Mouse (Mus musculus) intestine, embryonic 14.5 days (tissue): Measurements from ENCODE around the gene Spock1. TPM values are rescaled to one million over a fixed set of nuclear protein-coding genes. Genes with fewer than 3 reads are reported as not detected.

Source experiments
- ATAC-seq: fragments of 200-750 bp; cut with Nextera tagmentation; replicated peaks from 2 replicates; pipeline ENCODE4 v1.8.0; 2017; ENCODE audit warnings: low read depth, moderate number of reproducible peaks, moderate TSS enrichment, moderate library complexity; ENCODE audit not compliant: low FRiP score, low TSS enrichment
- DNase-seq: peaks from one replicate; pipeline ENCODE4 v3.0.0-alpha.2; 2018; ENCODE audit warnings: low spot score
- H3K27ac ChIP-seq: fragments of 300-500 bp; sonication (generic); 2 replicates; pipeline ENCODE4 v1.5.1; 2014; ENCODE audit warnings: low read depth, mild to moderate bottlenecking, control low read depth
- H3K27me3 ChIP-seq: fragments of 300-500 bp; sonication (generic); replicated peaks from 2 replicates; pipeline ENCODE4 v1.6.1; 2014; ENCODE audit warnings: low read length, control low read depth; ENCODE audit not compliant: control insufficient read depth, insufficient read depth
- H3K36me3 ChIP-seq: fragments of 300-500 bp; sonication (generic); 2 replicates; pipeline ENCODE4 v1.6.1; 2014; ENCODE audit warnings: low read length, control low read depth; ENCODE audit not compliant: control insufficient read depth, insufficient read depth
- H3K4me1 ChIP-seq: fragments of 300-500 bp; sonication (generic); replicated peaks from 2 replicates; pipeline ENCODE4 v1.6.1; 2014; ENCODE audit warnings: low read length, control low read depth, mixed read lengths; ENCODE audit not compliant: control insufficient read depth, insufficient read depth
- H3K4me2 ChIP-seq: fragments of 300-500 bp; sonication (generic); 2 replicates; pipeline ENCODE4 v1.6.1; 2014; ENCODE audit warnings: low read length
- H3K4me3 ChIP-seq: fragments of 300-500 bp; sonication (generic); 2 replicates; pipeline ENCODE4 v1.5.1; 2014; ENCODE audit warnings: low read depth, low read length, control low read depth, mixed read lengths
- H3K9ac ChIP-seq: fragments of 300-500 bp; sonication (generic); 2 replicates; pipeline ENCODE4 v1.6.1; 2014; ENCODE audit warnings: mild to moderate bottlenecking, low read length
- H3K9me3 ChIP-seq: fragments of 300-500 bp; sonication (generic); 2 replicates; pipeline ENCODE4 v1.6.1; 2016; ENCODE audit warnings: low read length, control low read depth; ENCODE audit not compliant: control insufficient read depth
- WGBS: fragments of 180-500 bp; shearing (Covaris S2); extraction: QIAGEN DNeasy Blood & Tissue Kit; methylation state at CpG from one replicate; pipeline ENCODE4 v1.1.7; 2014; 5-methylcytosine and 5-hydroxymethylcytosine counted together
- polyA plus RNA-seq: library from polyadenylated mRNA; unstranded; fragments of >200 nt; fragmentation: Nextera tagmentation; extraction: Ambion mirVana; gene quantifications from 2 replicates; pipeline ENCODE4 v1.2.1, GENCODE M21; 2014

Spock1 gene
- polyA plus RNA-seq, 1 experiment from 2014 or later, result 5.1 TPM

GRCm38 (mm10) chr13:57855766-57856165 lies 52.4 kb downstream of the Spock1 start:
- no peaks in the 10 kb centered on the region for H3K36me3 ChIP-seq
- no peak overlapping the region for H3K27ac ChIP-seq
- ATAC-seq (no peak), DNase-seq (no peak)
- H3K4me3 ChIP-seq, result no peak overlapping the region
- H3K4me2 ChIP-seq, result no peak overlapping the region
- no peaks in the 10 kb centered on the region for H3K27me3 ChIP-seq
- H3K9me3 ChIP-seq, result no peaks in the 10 kb centered on the region
- H3K9ac ChIP-seq, result no peak overlapping the region
- no peaks in the 10 kb centered on the region for H3K4me1 ChIP-seq
- WGBS, result 66% methylated on average over 4 of the region's 4 CpGs

GRCm38 (mm10) chr13:57854416-57854815 lies 53.7 kb downstream of the Spock1 start:
- no peak overlapping the region for H3K4me3 ChIP-seq
- no peak overlapping the region for H3K9ac ChIP-seq
- DNase-seq (no peak), ATAC-seq (no peak)
- H3K27ac ChIP-seq, result no peak overlapping the region
- no peak overlapping the region for H3K4me2 ChIP-seq
- no peaks in the 10 kb centered on the region for H3K9me3 ChIP-seq
- WGBS, result 89% methylated on average over 8 of the region's 8 CpGs
- H3K36me3 ChIP-seq, result no peaks in the 10 kb centered on the region
- H3K27me3 ChIP-seq, result no peaks in the 10 kb centered on the region
- H3K4me1 ChIP-seq, result no peaks in the 10 kb centered on the region

- Histone ChIP-seq H3K27me3 (no peaks in the 10 kb centered on the region), H3K27ac (no peak overlapping the region), H3K4me3 (no peak overlapping the region), H3K4me1 (no peaks in the 10 kb centered on the region), H3K36me3 (no peaks in the 10 kb centered on the region), H3K9ac (no peak overlapping the region), H3K9me3 (no peaks in the 10 kb centered on the region), H3K4me2 (no peak overlapping the region)
- WGBS, result 86% methylated on average over 1 of the region's 1 CpGs
- no peak for ATAC-seq
- no peak for DNase-seq
These were observed 54.5 kb downstream of the Spock1 start for GRCm38 (mm10) chr13:57853621-57854020.

- no peaks in the 10 kb centered on the region for H3K27me3 ChIP-seq
- DNase-seq, result no peak
- H3K9ac ChIP-seq, result no peak overlapping the region
- H3K4me3 ChIP-seq, result no peak overlapping the region
- no peak overlapping the region for H3K4me2 ChIP-seq
- H3K36me3 ChIP-seq, result no peaks in the 10 kb centered on the region
- no peaks in the 10 kb centered on the region for H3K4me1 ChIP-seq
- no peak overlapping the region for H3K27ac ChIP-seq
- no peak for ATAC-seq
- no peaks in the 10 kb centered on the region for H3K9me3 ChIP-seq
- 69% methylated on average over 10 of the region's 10 CpGs for WGBS
These were observed 55.0 kb downstream of the Spock1 start for GRCm38 (mm10) chr13:57853156-57853555.

GRCm38 (mm10) chr13:57848931-57849330 lies 59.2 kb downstream of the Spock1 start:
- no peak overlapping the region for H3K4me2 ChIP-seq
- H3K9ac ChIP-seq, result no peak overlapping the region
- no peak for DNase-seq
- H3K27me3 ChIP-seq, result no peaks in the 10 kb centered on the region
- no peak for ATAC-seq
- H3K9me3 ChIP-seq, result no peaks in the 10 kb centered on the region
- WGBS, result 97% methylated on average over 1 of the region's 1 CpGs
- no peak overlapping the region for H3K27ac ChIP-seq
- H3K4me3 ChIP-seq, result no peak overlapping the region
- H3K4me1 ChIP-seq, result no peaks in the 10 kb centered on the region
- H3K36me3 ChIP-seq, result no peaks in the 10 kb centered on the region

- H3K27ac ChIP-seq, result no peak overlapping the region
- H3K9me3 ChIP-seq, result no peaks in the 10 kb centered on the region
- H3K27me3 ChIP-seq, result no peaks in the 10 kb centered on the region
- no peak overlapping the region for H3K4me2 ChIP-seq
- no peaks in the 10 kb centered on the region for H3K4me1 ChIP-seq
- ATAC-seq, result no peak
- WGBS, result 87% methylated on average over 4 of the region's 4 CpGs
- no peak for DNase-seq
- no peaks in the 10 kb centered on the region for H3K36me3 ChIP-seq
- no peak overlapping the region for H3K9ac ChIP-seq
- H3K4me3 ChIP-seq, result no peak overlapping the region
These were observed 61.0 kb downstream of the Spock1 start for GRCm38 (mm10) chr13:57847101-57847500.

GRCm38 (mm10) chr13:57846468-57846867 lies 61.7 kb downstream of the Spock1 start:
- WGBS, result 92% methylated on average over 9 of the region's 9 CpGs

GRCm38 (mm10) chr13:57841141-57841848 lies 66.8 kb downstream of the Spock1 start:
- Histone ChIP-seq H3K4me3 (no peak overlapping the region), H3K9me3 (no peaks in the 10 kb centered on the region), H3K27me3 (no peaks in the 10 kb centered on the region), H3K4me2 (no peak overlapping the region), H3K36me3 (no peaks in the 10 kb centered on the region), H3K27ac (no peak overlapping the region), H3K4me1 (no peaks in the 10 kb centered on the region), H3K9ac (no peak overlapping the region)
- no peak for DNase-seq
- ATAC-seq, result no peak
- WGBS, result 94% methylated on average over 5 of the region's 5 CpGs

More at GRCm38 (mm10) chr13:57846468-57846867, 61.7 kb downstream of the Spock1 start:
- H3K4me1 ChIP-seq, result no peaks in the 10 kb centered on the region
- no peak for DNase-seq
- no peaks in the 10 kb centered on the region for H3K9me3 ChIP-seq
- no peak for ATAC-seq
- H3K36me3 ChIP-seq, result no peaks in the 10 kb centered on the region
- H3K27ac ChIP-seq, result no peak overlapping the region
- H3K4me2 ChIP-seq, result no peak overlapping the region
- no peaks in the 10 kb centered on the region for H3K27me3 ChIP-seq
- no peak overlapping the region for H3K9ac ChIP-seq
- no peak overlapping the region for H3K4me3 ChIP-seq
